Mouse (Mus musculus): ENCODE data around the gene Hapln2. TPM values are rescaled to one million over a fixed set of nuclear protein-coding genes. Genes with fewer than 3 reads are reported as not detected.

Hapln2 gene
- total and polyA plus RNA-seq, 3 experiments = not detected

GRCm38 (mm10) chr3:88023192-88024074 lies 4.0 kb downstream of the Hapln2 start:
- TF ChIP-seq RAD21 (IDR thresholded peaks at IDR 0.05; ENCODE audit: low read depth, low read length) (no peak), MEF2A (IDR thresholded peaks at IDR 0.05; ENCODE audit: extremely low read depth, insufficient replicate concordance, low read depth, low read length, poor library complexity, severe bottlenecking) (no peak), CTCF (IDR thresholded peaks at IDR 0.05 in 2 of 3, conservative IDR thresholded peaks at IDR 0.05 in 1 of 3; ENCODE audit: control insufficient read depth in 1 of 3, insufficient read depth in 1 of 3, low read depth in 2 of 3, low read length in 3 of 3, poor library complexity in 1 of 3, severe bottlenecking in 1 of 3) (no peak), SMC3 (IDR thresholded peaks at IDR 0.05; ENCODE audit: low read depth, low read length) (no peak), MYC (IDR thresholded peaks at IDR 0.05; ENCODE audit: low read depth, low read length) (no peak), CHD2 (IDR thresholded peaks at IDR 0.05; ENCODE audit: low read length) (no peak), POLR2AphosphoS5 (IDR thresholded peaks at IDR 0.05; ENCODE audit: borderline replicate concordance, low read depth, low read length) (no peak), MXI1 (IDR thresholded peaks at IDR 0.05; ENCODE audit: low read depth, low read length) (no peak), POLR2AphosphoS2 (IDR thresholded peaks at IDR 0.05; ENCODE audit: low read length) (no peak), POLR2A (IDR thresholded peaks at IDR 0.05; ENCODE audit: control insufficient read depth in 1 of 2, insufficient read depth in 1 of 2, low read depth in 1 of 2, low read length in 2 of 2, poor library complexity in 1 of 2) (no peak), ELF1 (IDR thresholded peaks at IDR 0.05; ENCODE audit: low read depth, low read length) (no peak), ZKSCAN1 (IDR thresholded peaks at IDR 0.05; ENCODE audit: low read depth, low read length) (no peak), ZNF384 (IDR thresholded peaks at IDR 0.05; ENCODE audit: low read depth, low read length) (no peak), MYB (IDR thresholded peaks at IDR 0.05; ENCODE audit: low read depth, low read length) (no peak), E2F4 (IDR thresholded peaks at IDR 0.05; ENCODE audit: borderline replicate concordance, low read depth, low read length) (no peak), MAX (IDR thresholded peaks at IDR 0.05; ENCODE audit: low read length) (no peak), NELFE (IDR thresholded peaks at IDR 0.05; ENCODE audit: low read depth, low read length) (no peak), BHLHE40 (IDR thresholded peaks at IDR 0.05; ENCODE audit: borderline replicate concordance, low read depth, low read length) (no peak), RCOR1 (IDR thresholded peaks at IDR 0.05; ENCODE audit: low read depth, low read length) (no peak), ZC3H11A (IDR thresholded peaks at IDR 0.05; ENCODE audit: low read depth, low read length) (no peak)
- no peaks in the 10 kb centered on the region for H3K36me3 ChIP-seq (ENCODE audit: control insufficient read depth in 1 of 2, insufficient read depth in 2 of 2, low read length in 2 of 2)
- no peak overlapping the region for H3K27ac ChIP-seq (ENCODE audit: control insufficient read depth, low read depth, low read length)
- H3K79me2 ChIP-seq (ENCODE audit: control insufficient read depth, insufficient read depth, low read length, poor library complexity) = no peaks in the 10 kb centered on the region
- no peak for DNase-seq (ENCODE audit: low read depth, low spot score)
- H3K9ac ChIP-seq (ENCODE audit: control insufficient read depth, low read depth, low read length, poor library complexity, severe bottlenecking) = no peak overlapping the region
- peaks cover 7 to 8% of the 10 kb centered on the region in 2 experiments for H3K27me3 ChIP-seq (ENCODE audit: control insufficient read depth in 1 of 2, insufficient read depth in 2 of 2, low read length in 2 of 2)
- H3K4me1 ChIP-seq (ENCODE audit: control insufficient read depth in 1 of 2, insufficient read depth in 2 of 2, low read length in 2 of 2) = no peaks in the 10 kb centered on the region
- no peak overlapping the region for H3K4me3 ChIP-seq (ENCODE audit: control insufficient read depth in 1 of 2, insufficient read depth in 1 of 2, low read depth in 2 of 2, low read length in 2 of 2)
- H3K9me3 ChIP-seq (replicated peaks; ENCODE audit: insufficient read depth, low read length) = no peaks in the 10 kb centered on the region
